Mouse (Mus musculus) limb, embryonic 13.5 days (tissue): ENCODE measurements at regions not wholly inside any gene's neighbourhood (a gene's known extent, or its start where the extent isn't known, plus 50 kb on each side); places are given as distances from the start of the nearest gene placed in this dataset.

ENCODE experiments used
- ATAC-seq: fragments of 200-750 bp; cut with Nextera tagmentation; 2 replicates; pipeline ENCODE4 v1.8.0; 2017; ENCODE audit warnings: low read depth, moderate number of reproducible peaks, moderate TSS enrichment; ENCODE audit not compliant: low FRiP score
- H3K27ac ChIP-seq: fragments of 300-500 bp; sonication (generic); 2 replicates; pipeline ENCODE4 v1.5.1; 2015; ENCODE audit warnings: inconsistent platforms, mild to moderate bottlenecking, moderate library complexity
- H3K27me3 ChIP-seq: fragments of 300-500 bp; sonication (generic); 2 replicates; pipeline ENCODE4 v1.6.1; 2015; ENCODE audit warnings: mild to moderate bottlenecking, inconsistent platforms
- H3K36me3 ChIP-seq: fragments of 300-500 bp; sonication (generic); 2 replicates; pipeline ENCODE4 v1.6.1; 2015; ENCODE audit warnings: inconsistent platforms, mild to moderate bottlenecking, moderate library complexity
- H3K4me1 ChIP-seq: fragments of 300-500 bp; sonication (generic); 2 replicates; pipeline ENCODE4 v1.6.1; 2015; ENCODE audit warnings: inconsistent platforms
- H3K4me2 ChIP-seq: fragments of 300-500 bp; sonication (generic); replicated peaks from 2 replicates; pipeline ENCODE4 v1.6.1; 2015; ENCODE audit warnings: inconsistent platforms, mild to moderate bottlenecking, moderate library complexity
- H3K4me3 ChIP-seq: fragments of 300-500 bp; sonication (generic); 2 replicates; pipeline ENCODE4 v1.5.1; 2015; ENCODE audit warnings: moderate library complexity, mild to moderate bottlenecking, inconsistent platforms
- H3K9ac ChIP-seq: fragments of 300-500 bp; sonication (generic); 2 replicates; pipeline ENCODE4 v1.6.1; 2015; ENCODE audit warnings: mild to moderate bottlenecking, inconsistent platforms
- H3K9me3 ChIP-seq: fragments of 300-500 bp; sonication (generic); 2 replicates; pipeline ENCODE4 v1.6.1; 2016; ENCODE audit warnings: inconsistent platforms
- WGBS: fragments of 180-500 bp; shearing (Covaris S2); methylation state at CpG from one replicate; pipeline ENCODE4 v1.1.7; 2015; 5-methylcytosine and 5-hydroxymethylcytosine counted together

DNA sequence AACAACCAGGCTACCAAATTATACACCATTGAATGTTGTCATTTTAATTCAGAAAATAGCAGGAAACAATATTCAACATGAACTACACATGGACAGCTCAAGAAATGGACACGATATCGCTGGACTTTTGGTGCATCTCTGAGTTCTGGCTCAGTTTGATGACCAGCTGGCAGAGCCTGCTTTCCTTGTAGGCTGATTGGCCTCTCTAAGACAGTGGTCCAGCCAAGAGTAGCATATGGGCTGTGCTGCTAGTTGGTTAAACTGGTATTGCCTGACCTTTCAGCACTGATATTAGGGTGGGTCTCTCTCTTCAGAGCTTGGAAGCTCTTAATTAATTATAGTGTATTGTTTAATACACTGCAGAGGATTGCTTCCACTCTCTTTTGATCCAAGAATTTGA lies 705.8 kb upstream of the Ddx18 start:
- no peaks in the 10 kb centered on the region for H3K36me3 ChIP-seq
- no peaks in the 10 kb centered on the region for H3K27me3 ChIP-seq
- H3K4me3 ChIP-seq: no peak overlapping the region
- H3K4me2 ChIP-seq: no peak overlapping the region
- no peaks in the 10 kb centered on the region for H3K9me3 ChIP-seq
- H3K4me1 ChIP-seq: no peaks in the 10 kb centered on the region
- ATAC-seq: no peak
- H3K9ac ChIP-seq: no peak overlapping the region
- no peak overlapping the region for H3K27ac ChIP-seq
- WGBS: 91% methylated on average over 2 of the region's 2 CpGs

DNA sequence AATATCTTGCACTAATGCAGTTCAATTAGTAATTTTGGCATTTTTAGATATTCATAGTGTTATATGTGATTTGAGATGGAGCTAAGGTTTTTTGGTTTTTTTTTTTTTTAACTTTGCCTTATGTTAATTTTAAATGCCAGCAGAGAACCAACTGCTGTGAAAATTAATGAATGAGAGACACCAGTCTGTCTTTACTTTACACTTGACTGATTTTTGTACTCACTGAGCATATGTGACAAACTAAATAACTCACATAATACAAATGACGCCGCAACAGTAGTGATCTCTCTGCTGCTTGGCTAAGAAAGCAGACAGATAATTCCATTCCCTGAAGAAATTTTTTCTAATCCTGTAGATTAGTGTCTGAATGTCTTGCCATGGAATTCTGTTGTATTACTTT lies 675.2 kb upstream of the Ddx18 start:
- Histone ChIP-seq H3K36me3 (no peaks in the 10 kb centered on the region), H3K4me1 (no peaks in the 10 kb centered on the region), H3K27me3 (no peaks in the 10 kb centered on the region), H3K9ac (no peak overlapping the region), H3K4me2 (no peak overlapping the region), H3K4me3 (no peak overlapping the region), H3K27ac (no peak overlapping the region), H3K9me3 (no peaks in the 10 kb centered on the region)
- 92% methylated on average over 2 of the region's 2 CpGs for WGBS
- no peak for ATAC-seq

DNA sequence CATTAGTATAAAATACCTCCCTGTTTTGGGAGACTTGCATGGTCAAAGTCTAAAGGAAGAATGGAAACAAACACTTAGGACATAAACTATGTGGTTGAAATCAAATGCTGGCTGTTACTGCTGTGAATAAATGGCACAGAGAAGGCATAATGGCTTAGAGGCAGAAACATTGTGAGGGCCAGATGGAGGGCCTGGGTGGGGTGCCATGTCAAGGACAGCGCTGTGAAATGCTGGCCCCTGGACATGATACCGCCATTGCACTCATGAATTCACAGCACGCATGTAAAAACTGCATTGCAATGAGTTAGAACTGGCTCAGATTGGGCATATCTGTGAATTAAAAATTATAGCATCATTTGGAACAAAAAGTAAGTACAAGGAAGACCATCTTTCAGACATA lies 673.7 kb upstream of the Ddx18 start:
- H3K4me3 ChIP-seq: no peak overlapping the region
- H3K9me3 ChIP-seq: no peaks in the 10 kb centered on the region
- no peaks in the 10 kb centered on the region for H3K27me3 ChIP-seq
- H3K9ac ChIP-seq: no peak overlapping the region
- no peak overlapping the region for H3K4me2 ChIP-seq
- ATAC-seq: no peak
- no peak overlapping the region for H3K27ac ChIP-seq
- no peaks in the 10 kb centered on the region for H3K4me1 ChIP-seq
- H3K36me3 ChIP-seq: no peaks in the 10 kb centered on the region
- WGBS: 96% methylated on average over 3 of the region's 3 CpGs

DNA sequence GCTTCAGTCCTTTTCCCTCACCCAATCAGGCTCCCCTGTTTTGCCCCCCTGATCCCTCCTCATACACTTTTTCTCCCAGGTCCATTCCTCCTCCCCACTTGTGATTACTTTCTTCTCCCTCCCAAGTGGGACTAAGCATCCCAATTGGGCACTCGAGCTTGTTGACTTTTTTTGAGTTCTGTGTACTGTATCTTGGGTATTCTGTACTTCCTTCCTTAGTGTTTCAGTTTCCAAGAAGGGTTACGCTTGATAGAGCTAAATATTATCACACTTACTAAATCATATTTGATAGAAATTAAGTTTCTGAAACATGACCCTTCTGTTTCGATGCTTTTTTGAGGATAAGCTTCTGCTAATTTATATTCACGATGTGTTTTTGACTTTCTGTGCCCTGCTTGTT lies 662.7 kb upstream of the Ddx18 start:
- Histone ChIP-seq H3K4me1 (no peaks in the 10 kb centered on the region), H3K27me3 (no peaks in the 10 kb centered on the region), H3K9ac (no peak overlapping the region), H3K9me3 (no peaks in the 10 kb centered on the region), H3K4me2 (no peak overlapping the region), H3K36me3 (no peaks in the 10 kb centered on the region), H3K27ac (no peak overlapping the region), H3K4me3 (no peak overlapping the region)
- WGBS: 74% methylated on average over 4 of the region's 4 CpGs
- no peak for ATAC-seq

DNA sequence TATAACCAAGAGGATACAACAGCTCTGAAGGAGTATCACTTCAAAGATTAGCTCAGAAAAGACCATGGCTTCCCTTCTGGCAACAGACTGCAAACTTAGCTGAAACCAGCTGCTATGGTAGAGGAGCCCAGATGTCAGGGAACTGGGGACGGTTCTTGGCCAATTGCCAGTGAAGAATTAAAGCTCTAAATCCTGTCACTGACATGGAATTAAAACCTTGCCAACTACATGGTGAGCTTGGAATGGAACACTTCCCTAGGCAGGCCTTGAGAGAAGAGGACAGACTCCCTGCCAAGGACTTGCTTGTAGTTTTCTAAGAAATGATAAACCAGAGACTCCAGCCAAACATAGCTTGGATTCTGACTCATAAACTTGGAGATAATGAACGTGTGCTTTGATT lies 644.7 kb upstream of the Ddx18 start:
- peak; percentile 66; the same call in 1 of the 2 replicates for ATAC-seq

DNA sequence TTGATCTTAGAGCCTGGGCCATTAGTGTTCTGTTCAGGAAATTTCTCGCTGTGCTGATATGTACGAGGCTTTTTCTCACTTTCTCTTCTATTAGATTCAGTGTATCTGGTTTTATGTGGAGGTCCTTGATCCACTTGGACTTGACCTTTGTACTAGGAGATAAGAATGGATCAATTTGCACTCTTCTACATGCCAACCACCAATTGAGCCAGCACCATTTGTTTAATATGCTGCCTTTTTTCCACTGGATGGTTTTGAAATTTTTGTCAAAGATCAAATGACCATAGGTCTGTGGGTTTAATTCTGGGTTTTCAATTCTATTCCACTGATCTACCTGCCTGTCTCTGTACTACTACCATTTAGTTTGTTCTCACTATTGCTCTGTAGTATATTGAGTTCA lies 640.8 kb upstream of the Ddx18 start:
- no peaks in the 10 kb centered on the region for H3K27me3 ChIP-seq
- no peaks in the 10 kb centered on the region for H3K36me3 ChIP-seq
- WGBS: 89% methylated on average over 2 of the region's 2 CpGs
- no peak for ATAC-seq
- no peaks in the 10 kb centered on the region for H3K9me3 ChIP-seq
- H3K9ac ChIP-seq: no peak overlapping the region
- no peak overlapping the region for H3K27ac ChIP-seq
- H3K4me3 ChIP-seq: no peak overlapping the region
- no peak overlapping the region for H3K4me2 ChIP-seq
- no peaks in the 10 kb centered on the region for H3K4me1 ChIP-seq

More for the DNA sequence above, 644.7 kb upstream of the Ddx18 start:
- Histone ChIP-seq H3K9me3 (no peaks in the 10 kb centered on the region), H3K4me2 (no peak overlapping the region), H3K4me3 (no peak overlapping the region), H3K36me3 (no peaks in the 10 kb centered on the region), H3K9ac (no peak overlapping the region), H3K4me1 (no peaks in the 10 kb centered on the region), H3K27ac (no peak overlapping the region), H3K27me3 (no peaks in the 10 kb centered on the region)
- 28% methylated on average over 2 of the region's 2 CpGs for WGBS

DNA sequence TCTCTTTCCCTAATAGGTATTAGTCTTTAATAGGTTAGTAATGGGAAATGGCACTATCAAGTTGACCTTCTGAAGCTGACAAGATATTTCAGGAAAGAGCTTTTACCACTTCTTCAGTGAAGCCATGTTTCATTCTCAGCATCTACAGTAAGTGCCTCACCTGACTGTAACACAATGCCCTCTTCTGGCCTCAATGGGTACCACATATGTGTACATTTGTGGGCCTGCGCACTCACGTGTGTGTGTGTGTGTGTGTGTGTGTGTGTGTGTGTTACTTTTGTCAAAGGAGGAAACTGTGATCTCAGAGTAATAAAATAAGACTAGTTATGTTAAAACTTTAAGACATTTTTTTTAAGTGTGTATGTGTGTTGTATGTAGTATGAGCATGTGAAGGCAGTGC lies 601.8 kb upstream of the Ddx18 start:
- no peaks in the 10 kb centered on the region for H3K9me3 ChIP-seq
- no peaks in the 10 kb centered on the region for H3K27me3 ChIP-seq
- 74% methylated on average over 2 of the region's 2 CpGs for WGBS
- H3K4me1 ChIP-seq: no peaks in the 10 kb centered on the region
- ATAC-seq: no peak
- H3K36me3 ChIP-seq: no peaks in the 10 kb centered on the region
- H3K4me2 ChIP-seq: no peak overlapping the region
- H3K9ac ChIP-seq: no peak overlapping the region
- no peak overlapping the region for H3K27ac ChIP-seq
- no peak overlapping the region for H3K4me3 ChIP-seq

DNA sequence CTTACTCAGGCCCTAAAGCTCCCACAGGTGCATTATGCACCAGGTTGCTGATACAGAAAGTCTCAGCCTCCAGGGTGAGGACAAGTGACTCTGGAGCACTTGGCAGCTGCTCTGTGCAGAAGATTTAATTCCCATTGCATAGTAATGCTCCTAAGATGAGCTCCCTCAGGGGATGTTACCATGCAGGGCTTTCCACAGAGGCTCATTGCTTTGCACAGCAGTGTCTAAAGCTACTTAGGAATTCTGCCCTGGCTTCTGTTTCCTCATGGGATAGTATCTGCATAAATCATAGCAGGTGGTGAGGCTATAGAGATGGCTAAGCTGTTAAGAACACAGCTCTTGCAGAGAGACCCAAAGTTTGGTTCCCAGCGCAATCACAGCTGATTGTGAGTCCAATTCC lies 594.0 kb upstream of the Ddx18 start:
- ATAC-seq: no peak
- H3K4me2 ChIP-seq: no peak overlapping the region

DNA sequence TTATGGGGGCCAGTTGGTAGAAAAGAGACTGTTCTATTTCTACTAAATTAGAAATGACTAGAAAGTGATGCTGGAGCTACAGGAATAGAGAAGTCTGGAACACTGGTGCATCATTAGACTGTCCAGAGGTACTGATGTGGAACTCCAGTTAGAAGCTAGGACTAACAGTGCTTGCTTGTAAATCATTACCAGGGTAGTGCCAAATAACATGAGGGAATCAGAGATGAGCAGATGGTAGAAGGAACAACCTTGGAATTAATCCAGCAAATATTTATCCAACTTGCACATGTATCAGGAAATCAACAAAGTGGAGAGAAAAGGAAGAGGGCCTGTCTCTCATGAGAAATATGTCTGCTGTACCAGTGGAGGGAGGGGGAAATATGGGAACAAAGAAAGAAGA lies 573.6 kb upstream of the Ddx18 start:
- Histone ChIP-seq H3K36me3 (no peaks in the 10 kb centered on the region), H3K4me3 (no peak overlapping the region), H3K27ac (no peak overlapping the region), H3K4me1 (no peaks in the 10 kb centered on the region), H3K27me3 (no peaks in the 10 kb centered on the region), H3K4me2 (no peak overlapping the region), H3K9ac (no peak overlapping the region), H3K9me3 (no peaks in the 10 kb centered on the region)
- ATAC-seq: no peak

More for the DNA sequence above, 594.0 kb upstream of the Ddx18 start:
- H3K4me3 ChIP-seq: no peak overlapping the region
- no peaks in the 10 kb centered on the region for H3K4me1 ChIP-seq
- H3K9ac ChIP-seq: no peak overlapping the region
- H3K27ac ChIP-seq: no peak overlapping the region
- no peaks in the 10 kb centered on the region for H3K9me3 ChIP-seq
- H3K27me3 ChIP-seq: no peaks in the 10 kb centered on the region
- WGBS: 86% methylated on average over 1 of the region's 1 CpGs
- no peaks in the 10 kb centered on the region for H3K36me3 ChIP-seq

DNA sequence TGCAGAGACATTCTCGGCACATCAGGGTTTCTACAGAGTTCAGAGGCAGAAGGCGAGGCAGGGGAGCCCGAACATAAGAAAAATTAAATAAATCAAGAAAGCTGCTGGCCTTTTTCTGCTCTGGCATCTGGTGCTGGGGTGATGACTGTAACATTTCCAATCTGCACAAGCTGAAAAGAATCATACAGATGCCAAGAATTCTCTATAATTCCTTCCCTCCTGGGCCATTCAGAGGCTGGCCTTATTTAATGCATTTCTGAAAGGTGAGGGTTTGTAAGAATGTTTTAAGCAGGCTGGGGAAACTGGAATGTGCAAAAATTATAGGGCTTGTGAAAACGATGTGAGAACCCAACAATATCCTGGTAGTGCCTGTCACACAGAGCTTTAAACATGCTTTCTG lies 556.2 kb upstream of the Ddx18 start:
- H3K9me3 ChIP-seq: no peaks in the 10 kb centered on the region
- peak; percentile 76 for ATAC-seq
- no peaks in the 10 kb centered on the region for H3K36me3 ChIP-seq
- H3K4me2 ChIP-seq: no peak overlapping the region
- no peak overlapping the region for H3K27ac ChIP-seq
- WGBS: 50% methylated on average over 4 of the region's 4 CpGs
- H3K9ac ChIP-seq: no peak overlapping the region
- H3K27me3 ChIP-seq: no peaks in the 10 kb centered on the region
- H3K4me3 ChIP-seq: no peak overlapping the region
- H3K4me1 ChIP-seq: peaks cover 5% of the 10 kb centered on the region

DNA sequence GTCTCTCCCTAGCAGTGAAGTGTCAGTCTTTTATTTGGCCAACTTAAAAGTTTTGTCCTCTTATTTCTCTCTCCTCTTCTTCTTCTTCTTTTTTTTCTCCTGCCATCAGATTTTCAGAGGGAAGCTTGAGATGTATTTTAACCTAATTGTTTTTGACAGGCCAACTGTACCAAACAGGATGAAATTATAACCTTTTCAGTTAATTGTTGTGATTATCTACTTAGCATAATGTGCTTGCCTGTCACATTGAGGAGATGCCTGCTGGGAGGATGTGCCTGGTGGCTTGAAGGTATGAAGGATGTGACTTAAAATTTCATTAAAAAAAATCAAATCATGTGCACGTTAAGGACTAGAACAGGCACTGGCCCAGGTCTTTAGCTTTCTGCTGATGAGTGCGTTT lies 527.9 kb upstream of the Ddx18 start:
- no peak overlapping the region for H3K4me3 ChIP-seq
- no peak overlapping the region for H3K4me2 ChIP-seq
- WGBS: 82% methylated on average over 2 of the region's 2 CpGs
- H3K27me3 ChIP-seq: no peaks in the 10 kb centered on the region
- no peak overlapping the region for H3K27ac ChIP-seq
- H3K36me3 ChIP-seq: no peaks in the 10 kb centered on the region
- no peak for ATAC-seq
- H3K9ac ChIP-seq: no peak overlapping the region
- H3K4me1 ChIP-seq: no peaks in the 10 kb centered on the region
- H3K9me3 ChIP-seq: no peaks in the 10 kb centered on the region

DNA sequence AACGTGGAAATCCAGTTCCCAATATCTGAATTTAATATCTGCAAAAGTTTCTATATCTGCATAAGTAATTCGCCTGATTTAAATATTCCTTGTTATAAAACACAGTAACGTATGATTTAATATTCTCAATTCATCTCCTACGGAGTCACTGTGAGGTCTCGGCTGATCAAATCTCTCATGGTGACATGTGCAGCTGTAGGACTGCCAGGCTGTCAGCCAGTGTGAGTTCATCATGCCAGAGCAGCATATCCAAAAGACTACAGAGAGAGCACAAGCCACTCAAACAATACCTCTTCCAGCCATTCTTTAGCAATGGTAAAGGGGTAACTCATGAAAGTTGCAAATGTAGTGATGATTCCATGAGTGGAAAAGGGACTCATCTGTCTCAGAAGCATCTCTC lies 514.7 kb upstream of the Ddx18 start:
- H3K9me3 ChIP-seq: no peaks in the 10 kb centered on the region
- no peak for ATAC-seq
- no peak overlapping the region for H3K9ac ChIP-seq
- no peak overlapping the region for H3K4me3 ChIP-seq
- no peaks in the 10 kb centered on the region for H3K27me3 ChIP-seq
- H3K4me2 ChIP-seq: no peak overlapping the region
- H3K36me3 ChIP-seq: no peaks in the 10 kb centered on the region
- WGBS: 82% methylated on average over 5 of the region's 5 CpGs
- no peak overlapping the region for H3K27ac ChIP-seq
- H3K4me1 ChIP-seq: no peaks in the 10 kb centered on the region

DNA sequence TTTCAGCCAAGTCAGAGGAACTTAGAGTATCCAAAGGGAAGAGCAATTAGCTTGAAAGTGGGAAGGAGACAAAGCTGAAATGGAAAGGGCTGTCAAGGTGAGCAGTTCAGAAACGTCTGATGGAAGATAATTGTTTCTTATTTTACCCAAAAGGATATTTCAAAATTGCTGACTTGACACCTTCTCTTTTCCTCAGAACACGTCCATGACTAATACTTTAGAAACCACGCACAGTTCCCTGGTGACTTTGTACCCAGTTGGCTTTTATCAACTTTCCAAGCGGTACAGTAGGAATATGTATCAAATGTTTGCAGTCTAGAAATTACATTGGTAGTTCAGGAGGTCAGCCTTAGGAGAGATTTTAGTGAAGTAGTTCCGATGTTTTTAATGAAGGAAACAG lies 508.3 kb upstream of the Ddx18 start:
- no peak overlapping the region for H3K4me3 ChIP-seq
- H3K9ac ChIP-seq: no peak overlapping the region
- 73% methylated on average over 5 of the region's 5 CpGs for WGBS
- H3K27ac ChIP-seq: no peak overlapping the region
- ATAC-seq: no peak
- H3K36me3 ChIP-seq: no peaks in the 10 kb centered on the region
- H3K4me1 ChIP-seq: no peaks in the 10 kb centered on the region
- H3K4me2 ChIP-seq: no peak overlapping the region
- no peaks in the 10 kb centered on the region for H3K9me3 ChIP-seq
- H3K27me3 ChIP-seq: no peaks in the 10 kb centered on the region

DNA sequence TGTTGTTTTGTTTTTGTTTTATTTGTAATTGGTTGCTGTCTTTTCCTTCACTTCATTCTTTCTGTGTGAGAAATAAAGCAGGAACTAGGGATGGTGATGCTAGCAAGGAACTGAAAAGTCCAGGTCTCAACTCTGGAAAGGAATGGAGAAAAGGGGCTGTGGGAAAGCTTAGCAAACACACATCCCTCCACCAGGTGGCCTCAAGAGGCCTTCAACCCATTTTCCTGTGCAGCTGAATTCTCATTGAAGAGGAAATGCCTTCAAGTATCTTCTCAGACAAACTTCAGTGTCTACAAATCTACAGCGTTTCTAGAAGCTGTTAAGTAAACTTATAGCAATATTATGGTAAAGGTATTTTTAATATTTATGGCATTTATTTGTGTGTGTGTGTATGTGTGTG lies 487.4 kb upstream of the Ddx18 start:
- H3K4me1 ChIP-seq: no peaks in the 10 kb centered on the region
- H3K27me3 ChIP-seq: no peaks in the 10 kb centered on the region
- 70% methylated on average over 1 of the region's 1 CpGs for WGBS
- H3K4me2 ChIP-seq: no peak overlapping the region
- H3K27ac ChIP-seq: no peak overlapping the region
- no peaks in the 10 kb centered on the region for H3K36me3 ChIP-seq
- H3K4me3 ChIP-seq: no peak overlapping the region
- no peak for ATAC-seq
- H3K9ac ChIP-seq: no peak overlapping the region
- H3K9me3 ChIP-seq: no peaks in the 10 kb centered on the region
